Mouse (Mus musculus): Measurements from ENCODE around the gene Fgf18.

GRCm38 (mm10) chr11:33112407-33112806, 34.8 kb downstream of the Fgf18 start:
- no peak for TF ChIP-seq CTCF (IDR thresholded peaks at IDR 0.05; ENCODE audit: extremely low read depth, insufficient read depth, insufficient read length, insufficient replicate concordance)
- no peak for TF ChIP-seq POLR2A (IDR thresholded peaks at IDR 0.05; ENCODE audit: low read depth, low read length)
